Mouse (Mus musculus): Measurements from ENCODE around the gene Ctrc.

The Ctrc gene

GRCm38 (mm10) chr4:141821178-141821577 is 25.0 kb downstream of the Ctrc start:
- DNase-seq (ENCODE audit: extremely low read depth, low read depth): no peak

- DNase-seq (ENCODE audit: extremely low read depth, low read depth): no peak
Observed at GRCm38 (mm10) chr4:141819316-141819715, 26.8 kb downstream of the Ctrc start.

GRCm38 (mm10) chr4:141818861-141819260 is 27.3 kb downstream of the Ctrc start:
- DNase-seq (ENCODE audit: extremely low read depth, low read depth): no peak

DNA sequence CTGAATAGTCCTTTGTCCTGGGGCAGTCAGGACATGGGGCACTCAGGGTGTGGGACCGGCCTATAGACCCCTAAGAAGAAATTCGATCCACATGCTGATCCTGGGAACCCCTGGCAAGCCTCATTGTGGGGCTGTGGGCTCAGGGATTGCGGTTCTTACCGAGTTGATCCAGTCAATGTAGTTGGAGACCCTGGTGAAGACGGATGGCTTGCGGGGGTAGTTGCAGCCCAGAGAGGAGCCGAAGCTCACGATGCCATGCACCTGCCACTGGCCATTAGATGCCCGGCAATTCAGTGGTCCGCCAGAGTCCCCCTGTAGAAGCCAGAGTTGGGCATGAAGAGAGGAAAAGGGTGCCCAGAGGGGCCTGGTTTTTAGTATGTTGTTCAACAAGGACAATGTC is 28.5 kb downstream of the Ctrc start:
- no peak for DNase-seq (ENCODE audit: extremely low read depth, low read depth)

DNA sequence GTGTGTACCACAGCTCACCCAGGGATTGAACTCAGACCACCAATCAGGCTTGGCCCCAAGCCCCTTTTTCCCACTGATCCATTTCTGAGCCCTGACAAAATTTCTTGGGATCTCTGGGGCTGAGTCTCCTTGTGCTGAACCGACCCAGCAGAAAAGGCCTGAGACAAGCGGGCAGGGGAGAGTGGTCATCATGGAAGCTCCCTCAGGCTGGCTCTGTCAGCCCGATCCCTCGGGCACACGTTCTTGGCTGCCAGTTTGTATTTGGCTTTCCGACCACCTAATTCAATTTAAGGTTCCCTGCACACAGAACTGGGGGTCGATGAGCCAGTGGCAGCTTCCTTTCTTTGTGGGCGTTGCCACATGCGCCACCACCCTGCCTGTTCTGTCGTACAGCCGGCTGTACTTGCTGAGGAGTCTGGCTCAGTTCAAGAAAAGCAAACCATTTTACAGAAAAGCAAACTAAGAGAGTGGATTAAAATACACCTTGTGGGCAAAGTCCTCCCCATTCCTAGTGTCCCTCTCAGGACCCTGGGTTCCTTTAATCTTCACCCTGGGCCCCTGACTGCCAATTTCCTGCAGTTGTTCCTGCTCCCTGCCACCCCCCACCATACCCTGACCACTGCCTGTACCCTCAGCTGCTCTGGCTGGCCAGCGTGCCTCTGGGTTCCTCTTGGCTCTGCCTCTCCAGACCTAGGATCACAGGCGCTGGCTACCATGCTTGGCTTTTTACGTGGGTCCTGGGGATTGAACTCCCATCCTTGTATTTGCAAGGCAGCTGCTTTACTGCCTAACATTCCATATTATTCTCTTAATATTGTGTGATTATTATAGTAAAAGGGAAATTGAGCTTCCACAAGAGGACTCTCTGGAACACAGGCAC is 29.1 kb downstream of the Ctrc start:
- no peak for DNase-seq (ENCODE audit: extremely low read depth, low read depth)

- DNase-seq (ENCODE audit: extremely low read depth, low read depth): no peak
Observed at GRCm38 (mm10) chr4:141816267-141816666, 29.9 kb downstream of the Ctrc start.

DNA sequence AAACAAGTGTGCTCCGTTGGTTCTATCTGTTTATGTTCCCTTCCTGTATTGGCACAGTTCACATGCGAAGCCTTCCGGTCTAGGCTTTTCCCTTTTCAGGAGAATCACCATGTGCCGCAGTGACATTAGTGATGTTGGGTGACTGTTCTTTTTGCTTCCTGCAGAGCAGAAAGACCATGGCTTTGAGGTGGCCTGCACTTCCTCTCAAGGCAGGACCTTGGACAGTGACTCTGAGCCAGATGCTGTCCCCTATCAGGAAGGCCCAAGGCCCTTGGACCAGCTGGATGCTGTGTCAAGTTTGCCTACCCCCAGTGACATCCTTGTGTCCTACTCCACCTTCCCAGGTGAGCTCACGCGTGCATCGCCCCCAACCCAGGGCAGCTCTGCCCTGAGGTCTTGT is 34.8 kb downstream of the Ctrc start:
- no peak for DNase-seq (ENCODE audit: extremely low read depth, low read depth)

DNA sequence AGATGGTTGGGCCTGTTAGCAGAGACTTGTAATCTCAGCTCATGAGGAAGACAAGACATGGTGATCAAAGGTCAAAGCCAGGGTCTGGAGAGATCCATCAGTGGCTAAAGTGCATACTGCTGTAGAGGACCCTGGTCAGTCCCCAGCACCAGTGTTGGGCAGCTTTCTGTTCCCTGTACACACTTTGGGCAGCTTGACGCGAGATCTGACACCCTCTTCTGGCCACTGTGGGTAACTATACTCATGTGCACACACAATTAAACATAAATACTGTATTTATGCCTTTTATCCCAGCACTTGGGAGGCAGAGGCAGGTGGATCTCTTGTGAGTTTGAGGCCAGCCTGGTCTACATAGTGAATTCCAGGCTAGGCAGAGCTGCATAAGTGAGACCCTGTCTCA is 35.2 kb downstream of the Ctrc start:
- no peak for DNase-seq (ENCODE audit: extremely low read depth, low read depth)

GRCm38 (mm10) chr4:141809850-141810464 is 36.2 kb downstream of the Ctrc start:
- DNase-seq (ENCODE audit: extremely low read depth, low read depth): peak; percentile 56

DNA sequence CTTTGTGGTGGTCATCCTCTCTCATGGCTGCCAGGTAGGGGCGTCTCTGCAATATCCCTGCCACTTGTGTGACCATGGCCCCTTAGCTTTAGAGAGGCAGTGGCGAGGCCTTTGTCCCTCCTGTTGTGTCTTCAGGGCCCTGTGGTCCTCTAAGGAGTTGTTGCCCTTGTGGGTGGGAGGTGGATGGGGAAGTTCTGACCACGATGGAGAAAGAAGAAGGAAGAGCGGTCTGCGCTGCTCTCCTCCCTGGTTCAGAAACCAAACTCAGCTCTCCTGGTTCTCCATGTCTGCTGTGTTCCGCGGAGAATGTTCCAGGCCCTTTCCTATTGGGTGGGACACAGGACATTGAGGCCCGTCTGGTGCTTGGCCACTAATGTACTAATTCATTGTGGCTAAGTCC is 40.3 kb downstream of the Ctrc start:
- no peak for DNase-seq (ENCODE audit: extremely low read depth, low read depth)

GRCm38 (mm10) chr4:141804105-141804504 is 42.1 kb downstream of the Ctrc start:
- no peak for DNase-seq (ENCODE audit: extremely low read depth, low read depth)

- DNase-seq (ENCODE audit: extremely low read depth, low read depth): no peak
Observed at GRCm38 (mm10) chr4:141797545-141797944, 48.6 kb downstream of the Ctrc start.

- no peak for DNase-seq (ENCODE audit: extremely low read depth, low read depth)
Observed at GRCm38 (mm10) chr4:141796954-141797353, 49.2 kb downstream of the Ctrc start.

GRCm38 (mm10) chr4:141796356-141796755 is 49.8 kb downstream of the Ctrc start:
- DNase-seq (ENCODE audit: extremely low read depth, low read depth): no peak

DNA sequence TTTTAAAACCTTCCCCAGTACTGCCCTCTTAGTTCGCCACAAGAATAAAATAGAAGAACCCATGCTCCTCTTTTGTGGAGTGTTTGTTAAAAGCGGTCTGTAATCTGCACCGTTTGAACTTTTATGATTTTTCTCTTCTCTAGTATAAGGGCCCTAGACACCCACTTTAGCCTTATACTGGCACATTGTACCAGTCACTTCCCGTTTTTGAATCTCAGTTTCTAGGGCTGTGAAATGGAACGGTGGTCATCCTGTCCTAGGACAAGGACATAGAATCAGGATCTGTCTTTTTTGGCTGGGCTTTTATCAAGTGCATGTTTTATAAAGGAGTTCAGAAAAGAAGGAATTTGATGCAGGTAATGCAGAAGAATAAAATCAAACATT is 52.0 kb downstream of the Ctrc start:
- no peak for DNase-seq (ENCODE audit: extremely low read depth, low read depth)

DNA sequence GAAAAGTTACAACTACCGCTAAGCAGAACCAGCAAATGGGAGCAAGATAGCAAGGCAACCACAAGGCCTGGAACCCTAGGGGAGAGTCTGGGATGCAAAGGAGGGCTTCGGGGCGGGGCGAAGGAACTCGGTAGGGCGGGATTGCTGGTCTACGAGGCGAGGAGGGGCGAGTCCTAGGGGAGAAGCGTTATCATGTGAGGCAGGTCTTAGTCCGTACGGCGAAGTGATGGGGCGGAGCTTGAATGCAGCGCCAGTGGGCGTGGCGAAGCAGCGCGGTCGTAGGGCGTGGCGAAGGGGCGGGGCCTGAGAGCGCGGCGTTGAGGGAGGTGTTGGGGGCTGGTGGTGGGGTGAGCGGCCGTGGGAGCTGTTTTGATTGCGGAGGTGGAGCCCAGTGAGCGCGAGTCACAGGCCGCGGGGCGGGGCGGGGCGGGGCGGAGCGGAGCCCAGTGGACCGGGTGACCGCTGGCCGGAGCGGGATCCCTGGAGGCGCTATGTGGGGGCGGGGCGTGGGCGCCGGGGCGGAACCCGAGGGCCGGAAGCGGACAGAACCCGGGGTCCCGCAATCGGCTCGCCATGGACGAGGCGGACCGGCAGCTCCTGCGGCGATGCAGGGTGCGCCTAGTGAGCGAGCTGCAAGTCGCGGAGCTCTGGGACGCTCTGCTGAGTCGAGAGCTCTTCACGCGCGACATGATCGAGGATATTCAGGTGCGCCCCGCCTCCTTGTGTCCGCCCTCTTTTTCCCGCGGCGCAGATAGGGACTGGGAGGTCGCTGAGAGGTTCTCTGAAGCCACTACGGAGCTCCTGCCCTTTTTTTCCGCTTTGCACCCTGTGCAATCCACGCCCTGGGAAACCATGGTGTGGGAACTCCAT is 52.6 kb downstream of the Ctrc start, which contains the start of gene Casp9:
Casp9 (plus strand) TSS at position 331 of the 870 bp plus-strand sequence.
- peak; percentile 94 for DNase-seq (ENCODE audit: extremely low read depth, low read depth)

DNA sequence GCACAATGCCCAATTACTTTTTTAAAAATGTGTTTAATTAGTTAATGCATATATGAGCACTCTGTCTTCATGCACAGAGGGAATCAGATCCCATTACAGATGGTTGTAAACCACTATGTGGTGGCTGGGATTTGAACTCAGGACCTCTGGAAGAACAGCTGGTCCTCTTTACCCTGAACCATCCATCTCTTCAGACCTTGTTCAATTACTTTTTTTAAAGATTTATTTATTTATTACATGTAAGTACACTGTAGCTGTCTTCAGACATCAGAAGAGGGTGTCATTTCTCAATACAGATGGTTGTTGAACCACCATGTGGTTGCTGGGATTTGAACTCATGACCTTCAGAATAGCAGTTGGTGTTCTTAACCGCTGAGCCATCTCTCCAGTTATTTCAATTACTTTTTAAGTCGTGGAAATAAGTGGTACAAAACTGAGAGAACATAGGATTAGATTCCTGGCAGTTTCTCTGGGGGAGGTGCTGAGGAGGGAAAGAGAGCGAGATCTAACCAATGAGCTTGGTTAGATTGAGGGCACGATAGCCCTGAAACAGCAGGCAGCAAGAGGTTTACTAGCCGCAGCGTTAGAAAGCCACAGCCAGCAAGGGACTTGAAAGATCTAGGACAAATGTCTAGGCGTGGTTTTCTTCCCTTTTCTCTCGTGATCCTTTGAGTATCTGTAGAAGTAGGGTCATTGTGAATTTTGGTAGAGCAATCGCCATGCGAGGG is 53.4 kb downstream of the Ctrc start:
- peak; percentile 82 for DNase-seq (ENCODE audit: extremely low read depth, low read depth)

DNA sequence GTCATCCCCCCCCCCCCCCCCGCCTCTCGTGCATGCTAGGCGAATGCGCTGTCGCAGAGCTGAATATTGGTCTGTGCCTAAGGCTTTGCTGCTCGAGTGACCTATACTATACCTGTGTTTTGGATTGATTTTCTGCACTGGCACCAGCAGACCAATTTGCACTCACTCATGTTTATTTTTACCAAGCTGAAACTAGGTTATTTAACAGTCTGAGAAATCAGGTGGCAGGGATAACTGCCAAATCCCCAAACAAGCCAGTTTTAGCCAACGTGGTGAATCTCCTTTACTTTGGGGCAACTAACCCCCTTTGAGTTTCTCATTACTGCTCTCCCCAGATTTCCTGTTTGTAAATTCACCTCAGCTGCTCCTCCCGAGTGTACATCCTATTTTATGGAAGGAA is 54.2 kb downstream of the Ctrc start:
- DNase-seq (ENCODE audit: extremely low read depth, low read depth): no peak

DNA sequence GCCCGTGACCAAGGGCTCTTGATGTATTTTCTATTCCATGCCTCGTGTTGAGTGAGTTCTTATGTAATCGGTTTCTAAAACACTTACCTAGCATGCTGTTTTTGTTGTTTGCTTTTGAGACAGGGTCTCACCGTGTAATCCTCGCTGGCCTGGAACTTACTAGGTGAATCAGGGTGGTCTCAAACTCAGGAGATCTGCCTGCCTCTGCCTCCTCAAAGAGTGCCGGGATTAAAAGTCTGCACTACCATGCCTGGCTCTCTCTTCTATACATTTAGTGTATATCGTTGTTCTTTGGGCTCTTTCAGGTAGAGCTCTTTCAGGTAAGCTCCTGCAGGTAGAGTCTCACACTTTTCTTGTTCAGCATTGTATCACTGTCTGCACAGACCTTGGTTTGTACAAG is 54.7 kb downstream of the Ctrc start:
- DNase-seq (ENCODE audit: extremely low read depth, low read depth): no peak

DNA sequence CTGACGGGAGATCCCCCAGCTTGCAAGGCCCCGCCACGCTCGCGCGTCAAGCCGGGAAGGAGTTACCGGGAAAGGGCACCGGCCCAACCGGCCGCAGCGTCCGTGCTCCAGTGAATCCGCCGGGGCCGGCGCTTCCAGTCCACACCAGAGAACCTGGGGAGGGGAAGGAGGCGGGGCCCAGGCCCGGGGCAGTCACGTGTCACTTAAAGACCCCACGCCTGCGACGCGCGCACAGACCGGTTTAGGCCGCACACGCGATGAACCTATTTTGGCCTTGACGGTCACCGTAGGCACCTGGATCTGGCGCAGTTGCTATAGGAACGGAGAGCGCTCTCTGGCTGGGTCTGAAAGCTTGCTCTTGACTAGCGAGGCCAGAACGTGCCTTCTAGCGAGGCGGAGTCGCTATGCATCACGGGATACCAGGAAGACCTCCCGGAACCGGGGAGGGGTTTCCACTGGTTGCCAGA is 55.6 kb downstream of the Ctrc start, which contains the start of gene Dnajc16:
Dnajc16 (minus strand) TSS at position 408 of the 467 bp plus-strand sequence.
- peak; percentile 100 for DNase-seq (ENCODE audit: extremely low read depth, low read depth)

All from MEL-GATA-1-ER (cell line).